Mouse (Mus musculus) kidney, postnatal 14 days (tissue): ENCODE results near the gene Vmn2r109.
"Not testable (repeated sequence)": the region's sequence is repeated elsewhere in the genome, so short reads cannot be mapped to it uniquely, and the experiment has no call there.

Experiments used
- DNase-seq: peaks from one replicate; pipeline ENCODE4 v3.0.0; 2022; ENCODE audit warnings: mixed read lengths

The Vmn2r109 gene

DNA sequence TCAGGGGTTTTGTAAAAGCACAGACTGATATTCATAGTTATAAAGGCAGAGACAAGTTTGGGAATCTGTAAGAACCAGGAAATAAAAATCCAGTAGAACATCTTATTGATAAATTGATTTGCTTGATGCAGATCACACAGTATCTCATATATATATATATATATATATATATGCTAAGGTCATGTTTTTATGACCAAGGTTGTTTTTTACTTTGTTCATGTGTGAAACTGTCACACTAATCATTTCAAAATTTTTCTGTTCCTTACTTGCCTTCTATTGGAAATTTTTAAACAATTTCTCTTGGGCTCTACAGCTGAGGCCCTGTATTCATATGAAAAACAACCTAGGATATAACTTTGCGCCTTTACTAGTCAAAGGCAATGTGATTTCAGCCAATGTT, at the start of gene Vmn2r109:
Gene Vmn2r109 (minus strand): TSS at position 101 of the 400 bp plus-strand sequence.
- DNase-seq = no peak

DNA sequence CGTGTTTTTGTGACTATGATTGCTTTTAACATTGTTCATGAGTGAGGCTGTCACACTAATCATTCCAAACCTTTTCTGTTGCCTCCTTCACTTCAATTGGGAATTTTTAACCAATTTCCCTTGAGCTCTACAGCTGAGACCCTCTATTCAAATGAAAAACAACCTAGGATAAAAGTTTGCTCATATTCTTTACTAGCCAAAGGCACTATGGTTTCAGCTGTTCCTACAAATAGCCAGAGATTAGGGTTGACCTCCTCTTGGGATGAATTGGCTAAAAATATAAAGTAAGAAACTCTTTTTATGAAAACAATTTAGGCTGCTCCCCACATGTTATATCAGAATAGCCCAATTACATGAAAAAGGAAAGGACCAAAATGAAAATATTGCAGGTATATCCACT, 31.8 kb upstream of the Vmn2r109 start, which contains the start of gene Vmn2r110:
Gene Vmn2r110 (minus strand): TSS at position 101 of the 400 bp plus-strand sequence.
- DNase-seq = no peak

DNA sequence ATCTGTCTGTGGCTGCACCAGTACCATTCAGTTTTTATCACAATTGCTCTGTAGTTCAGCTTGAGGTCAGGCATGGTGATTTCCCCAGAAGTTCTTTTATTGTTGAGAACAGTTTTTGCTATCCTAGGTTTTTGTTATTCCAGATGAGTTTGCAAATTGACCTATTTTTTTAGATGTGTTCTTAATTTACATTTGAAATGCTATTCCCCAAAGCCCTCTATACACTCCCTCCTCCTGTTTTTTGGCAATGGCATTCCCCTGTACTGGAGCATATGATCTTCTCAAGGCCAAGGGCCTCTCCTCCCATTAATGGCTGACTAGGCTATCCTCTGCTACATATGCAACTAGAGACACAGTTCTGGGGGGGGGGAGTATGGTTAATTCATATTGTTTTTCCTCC, 56.3 kb downstream of the Vmn2r109 start:
- not testable (repeated sequence) for DNase-seq

DNA sequence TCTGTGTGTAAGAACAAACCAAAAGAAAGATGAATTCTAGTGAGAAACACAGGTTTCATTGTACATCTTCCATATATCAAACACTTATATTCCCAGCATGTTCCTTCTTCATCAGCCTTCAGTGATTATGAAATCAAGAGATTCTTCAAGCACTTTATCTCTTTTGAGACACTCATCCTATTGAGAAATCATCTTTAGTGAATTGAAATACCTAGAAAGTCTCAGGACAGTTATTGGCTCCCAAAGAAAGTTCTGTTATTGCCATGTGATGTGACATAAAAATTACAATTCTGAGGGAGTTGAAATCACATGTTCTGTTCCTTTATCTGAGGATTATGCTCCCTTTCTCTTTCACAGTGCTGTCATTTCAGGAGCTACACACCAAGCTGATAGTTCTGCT, 66.7 kb downstream of the Vmn2r109 start, which contains the start of gene Vmn1r225:
Gene Vmn1r225 (plus strand): TSS at position 301 of the 400 bp plus-strand sequence.
- DNase-seq = no peak
